Mouse (Mus musculus): Measurements from ENCODE around the gene Slc8a1.

The Slc8a1 gene

DNA sequence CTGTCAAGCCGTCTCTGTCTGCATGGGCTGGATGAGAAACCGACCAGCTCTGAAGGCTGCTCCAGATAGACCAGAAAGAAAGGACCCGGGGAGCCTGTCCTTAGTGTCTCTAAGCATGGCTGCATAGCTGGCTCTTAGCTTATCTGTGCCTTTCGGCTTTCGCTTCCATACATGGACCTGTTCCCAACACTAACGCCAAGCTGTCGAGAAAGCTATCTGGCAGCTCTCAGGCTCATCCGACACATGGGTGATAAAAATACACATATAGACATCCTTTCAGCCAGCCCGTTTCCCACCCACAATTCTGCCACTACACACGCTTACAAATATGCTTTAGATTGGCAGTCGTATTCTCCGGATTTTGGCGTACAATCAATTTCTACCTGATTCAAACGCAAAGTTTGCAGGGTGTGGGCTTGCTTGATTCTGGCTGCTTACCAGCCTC is at the start of gene Slc8a1:
TSS of gene Slc8a1 (minus strand) at position 67 of the 445 bp plus-strand sequence.
- DNase-seq, result peak; percentile 27 to 43

DNA sequence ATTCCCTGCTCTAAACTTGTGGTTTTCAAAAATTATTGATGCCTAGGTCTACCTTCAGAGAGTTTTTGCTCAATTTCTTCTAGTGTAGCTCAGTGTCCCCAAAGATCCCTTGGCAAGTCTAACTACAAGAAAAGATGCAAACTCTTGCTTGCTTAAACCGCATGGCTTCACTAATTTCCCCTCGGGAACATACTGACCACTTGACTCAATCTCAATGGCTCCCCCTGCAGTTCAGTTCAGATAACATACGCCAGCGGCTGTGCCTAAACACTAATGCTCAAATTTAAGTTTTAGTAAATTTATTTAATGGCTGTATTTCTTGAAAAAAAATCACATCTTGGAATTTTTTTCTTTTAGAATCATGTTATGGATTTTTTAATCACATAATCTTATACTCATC is 49.2 kb upstream of the Slc8a1 start:
- DNase-seq, result peak; percentile 45 to 65

DNA sequence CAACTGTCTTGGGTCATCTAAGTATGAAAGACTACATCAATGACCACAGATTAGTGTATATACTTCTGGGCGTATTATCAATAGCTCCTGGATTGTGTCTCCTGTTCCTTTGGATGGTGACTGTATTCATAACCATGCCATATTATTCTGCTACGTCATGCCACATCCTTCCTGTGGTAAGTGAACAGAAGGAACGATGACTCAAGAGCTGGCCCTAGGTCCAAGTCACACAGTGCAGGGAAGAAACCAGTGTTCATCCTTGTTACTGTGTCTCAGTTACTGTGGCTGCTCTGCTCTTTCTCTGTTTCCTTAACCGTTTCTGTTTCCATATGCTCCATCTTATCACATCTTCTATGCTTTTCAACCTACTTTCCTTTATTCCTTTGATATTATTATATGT is 44.1 kb upstream of the Slc8a1 start:
- no peak for DNase-seq

- DNase-seq, result no peak
Observed at GRCm38 (mm10) chr17:81781491-81781890, 43.3 kb upstream of the Slc8a1 start.

DNA sequence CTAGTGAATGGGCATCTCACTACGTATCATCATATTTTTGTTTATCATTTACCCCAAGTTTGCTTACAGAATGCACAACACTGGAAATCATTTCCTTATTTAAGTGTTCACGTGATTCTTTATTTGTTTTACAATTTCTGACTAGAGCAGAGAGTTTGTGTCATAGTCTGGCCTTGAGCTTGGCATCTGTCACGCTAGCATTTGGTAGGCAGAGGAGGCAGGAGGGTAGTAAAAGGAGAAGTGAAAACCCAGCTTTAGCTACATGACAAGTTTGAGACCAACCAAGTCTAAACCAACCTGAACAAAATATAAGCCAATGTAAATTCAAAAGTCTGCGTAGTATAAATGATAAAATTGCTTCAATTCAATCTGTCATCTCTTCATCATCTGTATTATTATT is 41.7 kb upstream of the Slc8a1 start:
- DNase-seq, result no peak

DNA sequence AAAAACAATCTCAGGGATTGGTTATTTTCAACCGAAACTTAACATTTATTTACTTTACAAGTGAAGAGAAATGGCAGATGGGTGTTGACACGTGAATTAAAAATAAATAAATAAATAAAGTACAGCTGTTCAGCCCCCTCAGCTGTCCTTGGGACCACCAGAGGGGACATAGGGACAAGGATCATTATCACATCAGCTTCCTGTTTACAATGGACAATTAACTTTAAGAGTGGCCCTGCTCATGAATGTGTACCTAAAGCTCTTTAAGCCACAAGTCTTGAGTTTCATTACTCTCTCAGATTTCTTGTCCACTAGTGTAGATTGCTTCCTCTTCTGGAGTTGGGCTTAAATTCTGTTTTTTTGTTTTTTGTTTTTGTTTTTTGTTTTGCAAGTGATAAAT is 12.5 kb upstream of the Slc8a1 start:
- no peak for DNase-seq

GRCm38 (mm10) chr17:81743034-81743433 is 4.9 kb upstream of the Slc8a1 start:
- no peak for DNase-seq

DNA sequence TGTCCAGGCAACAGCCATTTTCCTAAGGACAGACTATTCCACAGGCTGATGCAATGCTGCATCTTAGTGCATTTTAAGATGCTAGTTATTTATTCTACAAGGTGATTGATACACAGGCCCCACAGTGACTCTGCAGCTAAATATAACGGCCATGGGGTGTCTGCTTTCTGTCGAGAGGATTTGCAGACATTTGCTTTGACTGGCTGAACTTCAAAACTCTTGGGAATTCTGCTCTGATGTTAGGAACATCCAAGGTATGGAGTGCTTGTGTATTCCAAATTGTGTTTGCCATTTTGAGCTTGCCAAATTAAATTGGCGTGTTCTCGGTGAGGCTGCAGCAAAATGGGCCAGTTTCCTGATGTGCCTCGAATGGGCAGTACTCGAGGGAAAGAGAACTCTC is 2.4 kb upstream of the Slc8a1 start:
- DNase-seq, result no peak

- no peak for DNase-seq
Observed at GRCm38 (mm10) chr17:81737779-81738178, 398 bp downstream of the Slc8a1 start.

- DNase-seq, result no peak
Observed at GRCm38 (mm10) chr17:81737309-81737708, 868 bp downstream of the Slc8a1 start.

DNA sequence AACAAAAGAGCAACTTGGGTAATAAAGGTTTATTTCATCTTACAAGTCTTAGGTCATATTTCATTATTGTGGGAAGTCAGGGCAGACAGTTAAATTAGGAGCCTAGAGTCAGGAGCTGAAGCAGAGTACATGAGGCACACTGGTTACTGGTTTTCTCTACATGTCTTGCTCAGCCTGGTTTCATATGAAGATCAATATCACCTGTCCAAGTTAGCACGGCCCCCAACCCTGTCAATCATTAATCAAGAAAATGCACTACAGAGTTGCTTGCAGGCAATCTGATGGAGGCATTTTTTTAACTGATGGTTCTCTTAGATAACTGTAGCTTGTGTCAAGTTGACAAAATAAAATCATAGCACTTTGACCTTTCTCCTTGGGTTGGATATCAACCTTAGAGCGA is 2.6 kb downstream of the Slc8a1 start:
- DNase-seq, result no peak

- no peak for DNase-seq
Observed at GRCm38 (mm10) chr17:81729891-81730290, 8.3 kb downstream of the Slc8a1 start.

DNA sequence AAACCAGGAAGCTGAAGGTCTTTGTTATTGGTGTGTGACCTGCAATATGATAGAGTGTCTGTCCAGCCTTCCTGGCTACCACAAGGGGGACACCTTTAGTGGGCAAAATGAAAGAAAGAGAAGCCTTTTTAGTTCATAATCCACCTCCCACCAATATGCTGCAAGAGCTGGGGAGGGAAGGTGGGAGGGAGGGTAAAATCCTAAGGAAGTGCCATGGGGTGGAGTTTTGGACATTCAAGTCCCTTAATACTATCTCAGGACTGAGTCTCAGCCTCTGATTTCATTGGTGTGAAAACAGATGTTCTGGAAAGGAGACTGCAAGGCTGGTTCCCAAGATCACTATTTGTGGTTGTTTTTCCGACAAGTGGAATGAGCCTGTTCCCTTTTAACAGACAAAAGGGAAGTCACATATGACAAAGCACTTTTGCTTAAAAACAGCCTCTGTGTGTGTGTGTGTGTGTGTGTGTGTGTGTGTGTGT is 25.9 kb downstream of the Slc8a1 start:
- DNase-seq, result no peak

- no peak for DNase-seq
Observed at GRCm38 (mm10) chr17:81704761-81705160, 33.4 kb downstream of the Slc8a1 start.

- no peak for DNase-seq
Observed at GRCm38 (mm10) chr17:81703258-81703657, 34.9 kb downstream of the Slc8a1 start.

GRCm38 (mm10) chr17:81701701-81702100 is 36.5 kb downstream of the Slc8a1 start:
- no peak for DNase-seq

DNA sequence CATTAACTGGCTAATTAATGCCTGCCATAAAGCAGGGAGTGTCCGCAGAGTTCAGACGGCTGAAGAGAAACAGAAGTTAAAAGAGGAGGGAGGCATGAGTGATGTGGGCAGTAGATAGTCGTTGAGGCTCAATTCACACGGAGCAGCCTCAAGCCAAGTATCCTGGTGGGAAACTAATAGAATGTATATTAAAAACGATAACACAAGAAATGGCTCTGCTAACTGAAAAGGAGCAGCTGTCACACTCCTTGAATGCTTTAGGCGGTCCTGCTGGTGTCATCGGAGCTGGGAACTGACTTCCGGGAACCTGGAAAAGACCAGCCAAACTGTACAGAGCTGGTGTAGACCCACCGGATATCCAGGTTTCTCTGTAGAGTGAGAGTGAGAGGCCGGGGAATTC is 39.4 kb downstream of the Slc8a1 start:
- no peak for DNase-seq

GRCm38 (mm10) chr17:81697695-81698094 is 40.5 kb downstream of the Slc8a1 start:
- DNase-seq, result no peak

- DNase-seq, result no peak
Observed at GRCm38 (mm10) chr17:81694977-81695376, 43.2 kb downstream of the Slc8a1 start.

DNA sequence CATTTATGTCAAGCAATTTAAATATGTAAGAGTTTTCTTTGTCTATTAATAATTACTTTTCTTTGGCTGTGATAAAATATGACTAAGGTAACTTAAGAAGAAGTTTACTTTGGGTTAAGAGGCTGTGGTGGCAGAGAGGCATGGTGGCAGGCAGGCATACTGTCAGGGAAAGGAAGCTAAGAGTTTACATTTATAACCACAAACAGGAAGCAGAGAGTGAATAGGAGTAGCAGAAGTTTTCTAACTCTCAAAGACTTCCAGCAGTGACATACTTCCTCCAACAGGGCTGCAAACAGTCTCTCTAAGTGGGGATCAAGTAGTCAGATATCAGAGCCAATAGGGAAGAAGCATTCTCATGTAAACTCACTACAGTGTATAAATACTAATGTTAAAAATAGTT is 58.6 kb downstream of the Slc8a1 start:
- no peak for DNase-seq

- no peak for DNase-seq
Observed at GRCm38 (mm10) chr17:81677450-81677849, 60.7 kb downstream of the Slc8a1 start.

- DNase-seq, result peak; percentile 39 to 48
Observed at GRCm38 (mm10) chr17:81676203-81676602, 62.0 kb downstream of the Slc8a1 start.

DNA sequence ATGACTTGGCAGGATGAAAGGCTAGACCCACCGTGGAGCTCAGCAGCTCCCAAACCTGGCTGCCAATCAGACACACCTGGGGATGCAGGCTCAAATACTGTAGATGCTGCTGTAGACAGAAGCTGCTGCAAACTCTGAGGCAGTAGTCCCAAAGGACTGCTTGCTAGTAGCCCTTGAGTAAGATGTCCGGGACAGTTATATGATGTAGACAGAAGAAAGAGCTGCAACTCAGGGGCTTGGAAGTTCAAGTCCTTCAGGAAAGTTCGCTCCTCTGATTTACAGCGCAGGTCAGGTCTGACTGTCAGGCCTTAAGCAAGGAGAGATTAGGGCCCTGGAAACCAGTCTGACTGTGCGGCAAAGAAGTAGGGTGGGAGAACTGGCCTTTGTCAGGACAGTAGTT is 66.9 kb downstream of the Slc8a1 start:
- no peak for DNase-seq

GRCm38 (mm10) chr17:81669816-81670691 is 68.1 kb downstream of the Slc8a1 start:
- DNase-seq, result peak; percentile 68 to 70

Data from cerebellum, postnatal 36 days (tissue).